Mouse (Mus musculus): ENCODE measurements at regions not wholly inside any gene's neighbourhood (a gene's known extent, or its start where the extent isn't known, plus 50 kb on each side); places are given as distances from the start of the nearest gene placed in this dataset.

- no peak for TF ChIP-seq CTCF (IDR thresholded peaks at IDR 0.05; ENCODE audit: low read depth)
- no peak for TF ChIP-seq EP300 (IDR thresholded peaks at IDR 0.05; ENCODE audit: low read depth)
Observed at GRCm38 (mm10) chr6:47356500-47356899, 96.7 kb upstream of the Cul1 start.

Data from heart, postnatal 0 days (tissue).